18 mouse cellular contexts compared by ENCODE assay signal in genomic region chr8:111709223-111709622, GRCm38 (mm10). TPM values are rescaled to one million over a fixed set of nuclear protein-coding genes. Genes with fewer than 3 reads are reported as not detected.
DNase-seq lines count a peak whose midpoint lies in the region; ATAC-seq and TF ChIP-seq lines count a peak whose summit lies in the region.
"Had no signal": no experiment of that assay in that cellular context is flagged by ENCODE, and none has a peak within 500 bp of the region (broad histone marks: within the 10 kb centered on the region; RNA-seq: fewer than 3 reads in every experiment).

No protein-coding gene starts in this region.

- H3K36me3 ChIP-seq in kidney, adult 2 months (ENCODE audit: control insufficient read depth, insufficient read depth, low read length) = peaks cover 5% of the 10 kb centered on the region; the same call in 1 of the 2 replicates
- peaks cover 17% of the 10 kb centered on the region for H3K36me3 ChIP-seq in limb, embryonic 11.5 days (ENCODE audit: control insufficient read depth, insufficient read depth, low read length)
- peaks cover 41% of the 10 kb centered on the region for H3K36me3 ChIP-seq in stomach, embryonic 14.5 days (ENCODE audit: control insufficient read depth, insufficient read depth, low read length)

- H3K27me3 ChIP-seq in kidney, adult 2 months (replicated peaks; ENCODE audit: control insufficient read depth, insufficient read depth, low read length) = no peaks in the 10 kb centered on the region
- H3K27me3 ChIP-seq in limb, embryonic 11.5 days (ENCODE audit: control insufficient read depth, insufficient read depth, low read length) = no peaks in the 10 kb centered on the region
- H3K27me3 ChIP-seq in stomach, embryonic 14.5 days (ENCODE audit: control insufficient read depth, insufficient read depth, low read length) = no peaks in the 10 kb centered on the region
- H3K27me3 ChIP-seq: neural tube, embryonic 15.5 days had no signal

- H3K9me3 ChIP-seq in limb, embryonic 11.5 days (ENCODE audit: control insufficient read depth, low read length) = no peaks in the 10 kb centered on the region
- no peaks in the 10 kb centered on the region for H3K9me3 ChIP-seq in stomach, embryonic 14.5 days (ENCODE audit: control insufficient read depth, low read depth, low read length)
- H3K9me3 ChIP-seq: neural tube, embryonic 15.5 days had no signal

- no peak overlapping the region for H3K9ac ChIP-seq in limb, embryonic 11.5 days (ENCODE audit: low read length)
- no peak overlapping the region for H3K9ac ChIP-seq in stomach, embryonic 14.5 days (replicated peaks; ENCODE audit: low read depth, low read length)
- H3K9ac ChIP-seq: neural tube, embryonic 15.5 days had no signal

- peaks cover 21% of the 10 kb centered on the region for H3K4me1 ChIP-seq in kidney, adult 2 months (ENCODE audit: control insufficient read depth, insufficient read depth, low read length)
- H3K4me1 ChIP-seq in limb, embryonic 11.5 days (ENCODE audit: control insufficient read depth, insufficient read depth, low read length) = 0 out of 2 replicates have a peak, but pooled peaks cover 5% of the 10 kb centered on the region
- 0 out of 2 replicates have a peak, but pooled peaks cover 2% of the 10 kb centered on the region for H3K4me1 ChIP-seq in stomach, embryonic 14.5 days (ENCODE audit: control insufficient read depth, insufficient read depth, low read length)

- H3K27ac ChIP-seq in kidney, adult 2 months (ENCODE audit: insufficient read depth, low read depth, low read length) = peak overlapping the region; percentile 92
- H3K27ac ChIP-seq in limb, embryonic 11.5 days (replicated peaks; ENCODE audit: low read depth, low read length) = 0 out of 2 replicates have a peak overlapping the region, but pooled peaks have one; percentile 21
- peak overlapping the region; percentile 63 for H3K27ac ChIP-seq in stomach, embryonic 14.5 days (ENCODE audit: low read length)
- H3K27ac ChIP-seq: neural tube, embryonic 15.5 days had no signal

- H3K4me2 ChIP-seq in limb, embryonic 11.5 days (ENCODE audit: low read depth, severe bottlenecking) = no peak overlapping the region
- no peak overlapping the region for H3K4me2 ChIP-seq in stomach, embryonic 14.5 days (replicated peaks; ENCODE audit: low read depth, low read length)
- H3K4me2 ChIP-seq: neural tube, embryonic 15.5 days had no signal

- peak; percentile 51 for TF ChIP-seq POLR2A in kidney, adult 2 months (IDR thresholded peaks at IDR 0.05; ENCODE audit: low read depth, low read length)

- H3K4me3 ChIP-seq in kidney, adult 2 months (ENCODE audit: insufficient read depth, low read depth, low read length) = no peak overlapping the region
- H3K4me3 ChIP-seq in limb, embryonic 11.5 days (ENCODE audit: low read depth, low read length) = no peak overlapping the region
- no peak overlapping the region for H3K4me3 ChIP-seq in stomach, embryonic 14.5 days (ENCODE audit: low read depth, low read length)
- H3K4me3 ChIP-seq: erythroblast, embryonic 14.5 days; neural tube, embryonic 15.5 days had no signal

- WGBS in kidney, adult 2 months = 24% methylated on average over 1 of the region's 1 CpGs
- 92% methylated on average over 1 of the region's 1 CpGs for WGBS in limb, embryonic 11.5 days
- WGBS in stomach, embryonic 14.5 days = 83% methylated on average over 1 of the region's 1 CpGs

- DNase-seq in adrenal gland, postnatal 14 days = peak; percentile 29
- no peak for DNase-seq in adrenal gland, postnatal 36 days
- peak; percentile 93 for DNase-seq in kidney, adult 2 months
- DNase-seq in limb, embryonic 11.5 days (ENCODE audit: low spot score) = no peak
- DNase-seq in spleen, postnatal 4 days (ENCODE audit: low spot score in 2 of 2) = no peak
- DNase-seq in cerebellum, adult 8-10 months = no peak
- DNase-seq in ovary, postnatal 10 days (ENCODE audit: low spot score) = no peak
- DNase-seq: heart, adult 18-20 months; lung, postnatal 4 days; right cerebral cortex, postnatal 25 days; thymus, adult 2 months had no signal

- no peak for ATAC-seq in limb, embryonic 11.5 days (ENCODE audit: insufficient number of reproducible peaks, low FRiP score, low TSS enrichment, low read depth)
- ATAC-seq in stomach, embryonic 14.5 days (ENCODE audit: insufficient number of reproducible peaks, insufficient read depth, low FRiP score, low read depth) = no peak
- ATAC-seq: midbrain, embryonic 16.5 days had no signal

- TF ChIP-seq CTCF in kidney, adult 2 months (conservative IDR thresholded peaks at IDR 0.05; ENCODE audit: insufficient read depth, insufficient read length, low read depth, low read length) = no peak

RNA-seq across cellular contexts. Expression of gene Ctrb1, which starts 18.4 kb away (rescaled TPM):
- 0.41 TPM in 1 of 2 replicates, not detected in the other for total RNA-seq in adrenal gland, postnatal 14 days (2021)
- total RNA-seq in adrenal gland, postnatal 36 days (2021) = under 1 TPM in 1 of 2 experiments, not detected in 1; 0.36 TPM
- 0.17 and 0.29 TPM in 2 replicates for polyA plus RNA-seq in kidney, adult 2 months (2012; rRNA removed)
- not detected in 2 replicates for polyA plus RNA-seq in limb, embryonic 11.5 days (2014; fragmentation: Nextera tagmentation; extraction: Ambion mirVana)
- 201 TPM in 1 of 2 replicates, not detected in the other for polyA plus RNA-seq in stomach, embryonic 14.5 days (2014; fragmentation: Nextera tagmentation; extraction: Ambion mirVana)
- total RNA-seq: heart, adult 18-20 months; hematopoietic stem cell, adult 5-6 weeks; layer of hippocampus, adult 8-10 months; left cerebral cortex, postnatal 25 days had no signal
- polyA plus RNA-seq: erythroblast, embryonic 14.5 days; midbrain, embryonic 16.5 days; neural tube, embryonic 15.5 days had no signal

RNA-seq across cellular contexts. Expression of gene Bcar1, which starts 34.4 kb away (rescaled TPM):
- 59.6 and 67.1 TPM in 2 replicates for total RNA-seq in adrenal gland, postnatal 14 days (2021)
- total RNA-seq in adrenal gland, postnatal 36 days (2021) = 10 to 100 TPM; 68.5 to 75.7 TPM
- polyA plus RNA-seq in kidney, adult 2 months (2012; rRNA removed) = 115 and 137 TPM in 2 replicates
- polyA plus RNA-seq in limb, embryonic 11.5 days (2014; fragmentation: Nextera tagmentation; extraction: Ambion mirVana) = 40.4 and 47.9 TPM in 2 replicates
- polyA plus RNA-seq in stomach, embryonic 14.5 days (2014; fragmentation: Nextera tagmentation; extraction: Ambion mirVana) = 43.5 and 46.5 TPM in 2 replicates
- total RNA-seq: hematopoietic stem cell, adult 5-6 weeks had no signal

Comparison
In these comparisons a context has a peak if more than half of its experiments do, and no peak if none do; other contexts are left out.
1. DNase-seq: peak in adrenal gland, postnatal 14 days (single experiment) and kidney, adult 2 months (single experiment); none in adrenal gland, postnatal 36 days (0 of 2), limb, embryonic 11.5 days (single experiment), spleen, postnatal 4 days (0 of 2), cerebellum, adult 8-10 months (single experiment) and ovary, postnatal 10 days (single experiment).
2. H3K27ac ChIP-seq: peak in every context shown above with its lines; median percentile 92 in kidney, adult 2 months; 63 in stomach, embryonic 14.5 days; 21 in limb, embryonic 11.5 days.